Comparison of ENCODE assay signal across 8 mouse cellular contexts in genomic region chr1:143803537-143803936, GRCm38 (mm10). TPM values are rescaled to one million over a fixed set of nuclear protein-coding genes. Genes with fewer than 3 reads are reported as not detected.
A peak's percentile ranks its signal among the peaks of the same experiment; 100 is the strongest.
DNase-seq lines count a peak whose midpoint lies in the region; ATAC-seq and TF ChIP-seq lines count a peak whose summit lies in the region.

No protein-coding gene starts in this region.

- DNase-seq in layer of hippocampus, adult 11-12 months (ENCODE audit: low spot score): peak; percentile 47
- DNase-seq in layer of hippocampus, postnatal 10 days (ENCODE audit: low spot score in 2 of 2): no peak
- peak; percentile 52 for DNase-seq in ES-E14 (ENCODE audit: low read depth, low spot score)
- DNase-seq in brain, embryonic 18.5 days (ENCODE audit: low read depth, low spot score): peak; percentile 66
- DNase-seq in hindbrain, embryonic 14.5 days (ENCODE audit: low spot score): peak; percentile 96
- DNase-seq in lung, postnatal 25 days (ENCODE audit: low spot score): peak; percentile 83
- no peak for DNase-seq in stomach, postnatal 0 days (ENCODE audit: low spot score)
- DNase-seq in ovary, postnatal 10 days (ENCODE audit: low spot score): no peak

- 39% methylated on average over 4 of the region's 4 CpGs for WGBS in hindbrain, embryonic 14.5 days
- WGBS in stomach, postnatal 0 days: 31% methylated on average over 4 of the region's 4 CpGs

- H3K36me3 ChIP-seq in ES-E14 (ENCODE audit: control insufficient read depth, insufficient read depth, low read length, poor library complexity, severe bottlenecking): peaks cover 1% of the 10 kb centered on the region; the same call in 1 of the 2 replicates
- 0 out of 2 replicates have a peak, but pooled peaks cover 12% of the 10 kb centered on the region for H3K36me3 ChIP-seq in hindbrain, embryonic 14.5 days (replicated peaks; ENCODE audit: control insufficient read depth, insufficient read depth)
- no peaks in the 10 kb centered on the region; the same call in 1 of the 2 replicates for H3K36me3 ChIP-seq in stomach, postnatal 0 days (ENCODE audit: control insufficient read depth, insufficient read depth, low read length)

- no peak overlapping the region for H3K4me2 ChIP-seq in hindbrain, embryonic 14.5 days (replicated peaks)
- no peak overlapping the region for H3K4me2 ChIP-seq in stomach, postnatal 0 days (replicated peaks; ENCODE audit: low read depth)

- H3K4me3 ChIP-seq in ES-E14 (ENCODE audit: insufficient read depth in 1 of 2, low read depth in 1 of 2, low read length in 2 of 2, poor library complexity in 1 of 2, severe bottlenecking in 1 of 2): no peak overlapping the region
- no peak overlapping the region for H3K4me3 ChIP-seq in hindbrain, embryonic 14.5 days (replicated peaks; ENCODE audit: low read length)
- H3K4me3 ChIP-seq in stomach, postnatal 0 days (ENCODE audit: low read depth, low read length): no peak overlapping the region

- H3K9ac ChIP-seq in ES-E14 (ENCODE audit: insufficient read depth, low read depth, low read length, poor library complexity, severe bottlenecking): no peak overlapping the region
- no peak overlapping the region for H3K9ac ChIP-seq in hindbrain, embryonic 14.5 days
- no peak overlapping the region for H3K9ac ChIP-seq in stomach, postnatal 0 days (ENCODE audit: low read length)

- no peak overlapping the region for H3K27ac ChIP-seq in ES-E14 (ENCODE audit: insufficient read depth, low read depth, low read length, poor library complexity, severe bottlenecking)
- H3K27ac ChIP-seq in hindbrain, embryonic 14.5 days: no peak overlapping the region
- H3K27ac ChIP-seq in stomach, postnatal 0 days (replicated peaks): no peak overlapping the region

- peak; percentile 78 for TF ChIP-seq CTCF in stomach, postnatal 0 days (IDR thresholded peaks at IDR 0.05; ENCODE audit: low read depth)

- in situ Hi-C loops in ES-E14 (cut with MboI; ENCODE audit: low sequenced_read_pairs in 2 of 2, unreplicated experiment in 2 of 2): loop anchor here in 1 of 2 experiments (25.0 kb wide), 1 partner anchor 209 kb away; the partner anchor contains the start of gene Rgs2

- H3K9me3 ChIP-seq in ES-E14 (ENCODE audit: control insufficient read depth, insufficient read depth, low read depth, low read length): no peaks in the 10 kb centered on the region
- peaks cover 5% of the 10 kb centered on the region; the same call in 1 of the 2 replicates for H3K9me3 ChIP-seq in hindbrain, embryonic 14.5 days (ENCODE audit: control insufficient read depth, low read length)
- no peaks in the 10 kb centered on the region for H3K9me3 ChIP-seq in stomach, postnatal 0 days (ENCODE audit: control insufficient read depth, low read length)

- no peaks in the 10 kb centered on the region for H3K4me1 ChIP-seq in ES-E14 (ENCODE audit: control insufficient read depth in 2 of 2, insufficient read depth in 2 of 2, low read length in 2 of 2, poor library complexity in 1 of 2)
- no peaks in the 10 kb centered on the region for H3K4me1 ChIP-seq in hindbrain, embryonic 14.5 days (replicated peaks; ENCODE audit: control insufficient read depth, insufficient read depth, low read length)
- H3K4me1 ChIP-seq in stomach, postnatal 0 days (replicated peaks; ENCODE audit: control insufficient read depth, insufficient read depth): no peaks in the 10 kb centered on the region

- no peaks in the 10 kb centered on the region for H3K27me3 ChIP-seq in hindbrain, embryonic 14.5 days (ENCODE audit: control insufficient read depth, insufficient read depth, low read length)
- no peaks in the 10 kb centered on the region for H3K27me3 ChIP-seq in stomach, postnatal 0 days (ENCODE audit: control insufficient read depth, insufficient read depth, low read length)

- no peak for TF ChIP-seq EP300 in stomach, postnatal 0 days (optimal IDR thresholded peaks at IDR 0.05)

- ATAC-seq in hindbrain, embryonic 14.5 days (ENCODE audit: low FRiP score): peak; percentile 85
- ATAC-seq in stomach, postnatal 0 days (ENCODE audit: low FRiP score, low TSS enrichment): 0 out of 2 replicates have a peak, but pooled peaks have one; percentile 60

TF ChIP-seq in ES-E14, 5 proteins besides CTCF, POLR2A, EP300 and RAD21:
- TF ChIP-seq ZC3H11A (IDR thresholded peaks at IDR 0.05; ENCODE audit: borderline replicate concordance, low read depth, low read length) (no peak), ZNF384 (IDR thresholded peaks at IDR 0.05; ENCODE audit: low read depth, low read length) (peak; percentile 96), MAFK (IDR thresholded peaks at IDR 0.05; ENCODE audit: insufficient read depth, low read depth, low read length) (no peak), HCFC1 (IDR thresholded peaks at IDR 0.05; ENCODE audit: borderline replicate concordance, insufficient read depth, low read length) (no peak), CHD2 (IDR thresholded peaks at IDR 0.05; ENCODE audit: low read depth, low read length) (no peak)

RNA-seq across cellular contexts. Expression of gene Uchl5, which starts 26.5 kb away (rescaled TPM):
- total RNA-seq in layer of hippocampus, postnatal 10 days (2021): 10 to 100 TPM; 33.0 to 37.4 TPM
- 41.7 and 58.5 TPM in 2 replicates for total RNA-seq in ES-E14 (2012; rRNA removed)
- polyA plus RNA-seq in hindbrain, embryonic 14.5 days (2014; fragmentation: Nextera tagmentation; extraction: Ambion mirVana): 46.4 and 52.7 TPM in 2 replicates
- polyA plus RNA-seq in stomach, postnatal 0 days (2015; fragmentation: Nextera tagmentation; extraction: Ambion mirVana): 57.6 and 61.5 TPM in 2 replicates

RNA-seq across cellular contexts. Expression of gene Trove2, which starts 26.7 kb away (rescaled TPM):
- total RNA-seq in layer of hippocampus, postnatal 10 days (2021): 10 to 100 TPM; 31.9 to 32.2 TPM
- total RNA-seq in ES-E14 (2012; rRNA removed): 16.8 TPM in 2 replicates
- 31.4 and 34.5 TPM in 2 replicates for polyA plus RNA-seq in hindbrain, embryonic 14.5 days (2014; fragmentation: Nextera tagmentation; extraction: Ambion mirVana)
- polyA plus RNA-seq in stomach, postnatal 0 days (2015; fragmentation: Nextera tagmentation; extraction: Ambion mirVana): 8.7 and 8.9 TPM in 2 replicates

Comparison
In these comparisons a context has a peak if more than half of its experiments do, and no peak if none do; other contexts are left out.
1. DNase-seq: peak in layer of hippocampus, adult 11-12 months (single experiment), ES-E14 (single experiment), brain, embryonic 18.5 days (single experiment), hindbrain, embryonic 14.5 days (single experiment) and lung, postnatal 25 days (single experiment); none in layer of hippocampus, postnatal 10 days (0 of 2), stomach, postnatal 0 days (single experiment) and ovary, postnatal 10 days (single experiment).